Mouse (Mus musculus) forebrain, embryonic 14.5 days (tissue): ENCODE data around the gene Eif2ak4. TPM values are rescaled to one million over a fixed set of nuclear protein-coding genes. Genes with fewer than 3 reads are reported as not detected.

Experiments
- ATAC-seq: fragments of 200-750 bp; cut with Nextera tagmentation; 2 replicates; pipeline ENCODE4 v1.8.0; 2017; ENCODE audit warnings: mild to moderate bottlenecking, moderate library complexity
- DNase-seq: peaks from one replicate; pipeline ENCODE4 v3.0.0-alpha.2; 2015; ENCODE audit warnings: low spot score
- H3K27ac ChIP-seq: fragments of 300-500 bp; sonication (generic); 2 replicates; pipeline ENCODE4 v1.5.1; 2014; ENCODE audit warnings: low read depth, mild to moderate bottlenecking, control low read depth, low read length, moderate library complexity
- H3K27me3 ChIP-seq: fragments of 300-500 bp; sonication (generic); replicated peaks from 2 replicates; pipeline ENCODE4 v1.6.1; 2014; ENCODE audit warnings: low read length, control low read depth, mixed read lengths; ENCODE audit not compliant: control insufficient read depth, insufficient read depth
- H3K36me3 ChIP-seq: fragments of 300-500 bp; sonication (generic); 2 replicates; pipeline ENCODE4 v1.6.1; 2014; ENCODE audit warnings: low read length, control low read depth; ENCODE audit not compliant: control insufficient read depth, insufficient read depth
- H3K4me1 ChIP-seq: fragments of 300-500 bp; sonication (generic); 2 replicates; pipeline ENCODE4 v1.6.1; 2014; ENCODE audit warnings: antibody characterized with exemption, low read length, control low read depth; ENCODE audit not compliant: control insufficient read depth, insufficient read depth
- H3K4me2 ChIP-seq: fragments of 300-500 bp; sonication (generic); 2 replicates; pipeline ENCODE4 v1.6.1; 2014; ENCODE audit warnings: mild to moderate bottlenecking, control low read depth, low read length
- H3K4me3 ChIP-seq: fragments of 300-500 bp; sonication (generic); 2 replicates; pipeline ENCODE4 v1.5.1; 2014; ENCODE audit warnings: low read depth, low read length, control low read depth
- H3K9ac ChIP-seq: fragments of 300-500 bp; sonication (generic); 2 replicates; pipeline ENCODE4 v1.6.1; 2014; ENCODE audit warnings: mild to moderate bottlenecking, low read length, control low read depth, moderate library complexity
- H3K9me3 ChIP-seq: fragments of 300-500 bp; sonication (generic); replicated peaks from 2 replicates; pipeline ENCODE4 v1.6.1; 2016; ENCODE audit warnings: low read length, control low read depth, mixed read lengths; ENCODE audit not compliant: control insufficient read depth
- WGBS: fragments of 180-500 bp; shearing (Covaris S2); extraction: QIAGEN DNeasy Blood & Tissue Kit; methylation state at CpG from one replicate; pipeline ENCODE4 v1.1.7; 2014; 5-methylcytosine and 5-hydroxymethylcytosine counted together
- polyA plus RNA-seq: library from polyadenylated mRNA; unstranded; fragments of >200 nt; fragmentation: Nextera tagmentation; extraction: Ambion mirVana; gene quantifications from 2 replicates; pipeline ENCODE4 v1.2.1, GENCODE M21; 2014

The Eif2ak4 gene
- polyA plus RNA-seq, 1 experiment from 2014 or later, result 6.4 TPM

DNA sequence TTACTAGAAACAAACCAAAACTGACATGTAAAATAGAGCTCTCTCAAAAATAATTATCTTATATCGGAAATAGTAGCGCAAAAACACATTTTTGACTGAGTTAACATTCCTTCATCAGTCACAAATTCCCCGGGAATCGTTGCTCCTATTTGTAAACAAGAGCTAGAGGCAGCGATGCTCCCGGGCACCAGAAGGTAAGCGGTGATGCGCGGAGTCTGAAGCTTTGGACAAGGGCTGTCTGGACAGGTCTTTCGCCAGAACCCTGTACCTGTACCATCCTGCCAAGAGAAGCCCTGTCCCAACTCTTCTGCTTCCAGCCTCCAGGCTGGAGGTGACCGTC, 15.9 kb upstream of the Eif2ak4 start:
- ATAC-seq (no peak), DNase-seq (no peak)
- peak overlapping the region; percentile 68; the same call in 1 of the 2 replicates for H3K9ac ChIP-seq
- no peaks in the 10 kb centered on the region for H3K36me3 ChIP-seq
- no peak overlapping the region for H3K27ac ChIP-seq
- 14% methylated on average over 11 of the region's 11 CpGs for WGBS
- peaks cover 6% of the 10 kb centered on the region; the same call in 1 of the 2 replicates for H3K4me1 ChIP-seq
- peak overlapping the region; percentile 52 for H3K4me3 ChIP-seq
- H3K4me2 ChIP-seq, result peak overlapping the region; percentile 99
- H3K27me3 ChIP-seq, result peaks cover 14% of the 10 kb centered on the region; the same call in 1 of the 2 replicates
- H3K9me3 ChIP-seq, result no peaks in the 10 kb centered on the region

DNA sequence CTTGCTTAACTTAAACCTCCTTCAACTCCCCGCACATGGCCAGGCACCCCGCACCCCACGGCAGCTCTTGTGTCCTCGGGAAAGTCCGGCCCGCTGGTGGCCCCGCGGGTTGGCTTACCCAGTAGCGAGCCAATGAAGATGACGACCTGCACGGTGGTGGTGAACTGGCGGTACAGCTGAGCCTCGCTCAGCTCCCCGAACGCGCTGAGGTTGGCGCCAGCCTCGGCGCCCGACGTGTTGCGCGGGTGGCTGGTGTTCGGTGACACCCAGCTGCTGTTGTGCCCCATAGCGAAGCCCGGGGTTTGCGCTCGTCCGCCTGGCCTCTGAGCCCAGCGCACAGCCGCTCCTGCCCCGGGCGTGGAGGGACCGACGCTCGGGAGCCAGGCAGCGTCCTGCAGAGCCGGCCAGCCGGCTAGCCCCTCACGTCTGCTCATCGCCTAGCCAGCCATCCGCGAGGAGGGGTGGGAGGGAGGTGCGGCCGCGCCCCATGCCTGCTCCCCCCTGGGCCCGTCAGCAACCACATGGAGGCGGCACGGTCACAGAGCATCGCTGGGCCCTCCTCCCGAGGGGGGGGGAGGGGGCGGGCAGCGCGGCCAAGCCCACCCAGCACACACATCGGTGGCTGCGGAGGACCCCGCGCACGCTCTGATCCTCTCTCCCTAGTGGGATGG, 15.4 kb upstream of the Eif2ak4 start, which contains the start of gene Gpr176:
Gene Gpr176, minus strand, starts transcription at position 519 of the 671 bp plus-strand sequence.
- peaks cover 6% of the 10 kb centered on the region; the same call in 1 of the 2 replicates for H3K4me1 ChIP-seq
- peak within 1 kb of the TSS; percentile 99 for H3K4me2 ChIP-seq
- H3K27me3 ChIP-seq, result peaks cover 14% of the 10 kb centered on the region; the same call in 1 of the 2 replicates
- H3K9me3 ChIP-seq, result no peaks in the 10 kb centered on the region
- H3K9ac ChIP-seq, result peak within 1 kb of the TSS; percentile 68
- H3K4me3 ChIP-seq, result peak within 1 kb of the TSS; percentile 52
- peak; percentile 64 for DNase-seq
- WGBS, result under 1% methylated on average over 56 of the region's 59 CpGs
- peak; percentile 80 for ATAC-seq
- no peaks in the 10 kb centered on the region for H3K36me3 ChIP-seq
- peak within 1 kb of the TSS; percentile 33; the same call in 1 of the 2 replicates for H3K27ac ChIP-seq

GRCm38 (mm10) chr2:118373572-118374279, 14.7 kb upstream of the Eif2ak4 start:
- H3K4me2 ChIP-seq, result peak overlapping the region; percentile 99
- H3K4me1 ChIP-seq, result peaks cover 6% of the 10 kb centered on the region; the same call in 1 of the 2 replicates
- peak overlapping the region; percentile 52 for H3K4me3 ChIP-seq
- ATAC-seq (peak; percentile 91), DNase-seq (peak; percentile 87)
- H3K9me3 ChIP-seq, result no peaks in the 10 kb centered on the region
- H3K36me3 ChIP-seq, result no peaks in the 10 kb centered on the region
- H3K9ac ChIP-seq, result peak overlapping the region; percentile 68
- H3K27ac ChIP-seq, result peak overlapping the region; percentile 33; the same call in 1 of the 2 replicates
- 2% methylated on average over 42 of the region's 43 CpGs for WGBS
- peaks cover 14% of the 10 kb centered on the region; the same call in 1 of the 2 replicates for H3K27me3 ChIP-seq

DNA sequence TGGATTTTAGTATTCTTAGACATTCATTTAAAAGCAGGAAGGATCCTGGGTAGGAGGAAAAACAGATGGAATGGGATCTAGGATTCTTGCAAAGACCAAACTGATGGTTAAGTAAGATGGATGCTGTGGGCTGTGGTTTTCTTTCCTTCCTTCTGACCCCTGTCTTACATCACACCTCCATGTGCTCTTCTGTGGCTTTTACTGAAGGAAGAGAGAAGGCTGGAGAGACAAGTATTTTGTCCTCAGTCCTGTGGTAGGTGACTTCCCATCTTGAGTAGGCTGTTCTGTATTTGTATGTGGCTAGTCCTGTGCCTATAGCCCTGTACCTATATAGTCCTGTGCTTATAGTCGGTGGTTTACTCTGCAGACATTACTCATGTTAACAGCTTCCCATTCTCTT, 12.9 kb upstream of the Eif2ak4 start:
- 91% methylated on average over 1 of the region's 1 CpGs for WGBS

GRCm38 (mm10) chr2:118375931-118376330, 12.5 kb upstream of the Eif2ak4 start:
- Histone ChIP-seq H3K4me3 (no peak overlapping the region), H3K27ac (no peak overlapping the region), H3K9me3 (no peaks in the 10 kb centered on the region), H3K4me1 (peaks cover 6% of the 10 kb centered on the region; the same call in 1 of the 2 replicates), H3K27me3 (peaks cover 6% of the 10 kb centered on the region; the same call in 1 of the 2 replicates), H3K4me2 (no peak overlapping the region), H3K9ac (no peak overlapping the region), H3K36me3 (no peaks in the 10 kb centered on the region)
- no peak for DNase-seq
- no peak for ATAC-seq

More for the DNA sequence above, 12.9 kb upstream of the Eif2ak4 start:
- no peaks in the 10 kb centered on the region for H3K36me3 ChIP-seq
- no peaks in the 10 kb centered on the region for H3K9me3 ChIP-seq
- ATAC-seq (no peak), DNase-seq (no peak)
- no peak overlapping the region for H3K4me2 ChIP-seq
- peaks cover 6% of the 10 kb centered on the region; the same call in 1 of the 2 replicates for H3K4me1 ChIP-seq
- no peak overlapping the region for H3K9ac ChIP-seq
- H3K4me3 ChIP-seq, result no peak overlapping the region
- no peak overlapping the region for H3K27ac ChIP-seq
- H3K27me3 ChIP-seq, result peaks cover 8% of the 10 kb centered on the region; the same call in 1 of the 2 replicates

DNA sequence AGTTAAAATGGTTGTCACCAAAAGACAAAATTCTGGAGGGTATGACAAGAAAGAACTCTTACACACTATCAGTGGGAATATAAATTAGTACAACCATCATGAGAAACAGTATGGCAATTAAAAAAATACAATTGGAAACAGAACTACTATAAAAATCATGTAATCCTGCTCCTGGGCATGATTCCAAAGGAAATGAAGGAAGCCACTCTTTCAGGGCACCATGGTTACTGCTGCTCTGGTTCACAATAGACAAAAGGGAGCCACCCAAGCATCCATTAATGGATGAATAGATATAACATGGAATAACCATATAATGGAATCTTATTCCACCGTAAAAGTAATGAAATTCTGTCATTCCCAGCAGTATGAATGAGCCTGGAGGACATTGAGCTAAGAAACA, 8.7 kb upstream of the Eif2ak4 start:
- Histone ChIP-seq H3K4me1 (no peaks in the 10 kb centered on the region), H3K9me3 (no peaks in the 10 kb centered on the region), H3K9ac (no peak overlapping the region), H3K36me3 (no peaks in the 10 kb centered on the region), H3K27me3 (no peaks in the 10 kb centered on the region), H3K4me3 (no peak overlapping the region), H3K4me2 (no peak overlapping the region), H3K27ac (no peak overlapping the region)
- ATAC-seq (0 out of 2 replicates have a peak, but pooled peaks have one; percentile 46), DNase-seq (peak; percentile 54)
- WGBS, result 11% methylated on average over 1 of the region's 1 CpGs

DNA sequence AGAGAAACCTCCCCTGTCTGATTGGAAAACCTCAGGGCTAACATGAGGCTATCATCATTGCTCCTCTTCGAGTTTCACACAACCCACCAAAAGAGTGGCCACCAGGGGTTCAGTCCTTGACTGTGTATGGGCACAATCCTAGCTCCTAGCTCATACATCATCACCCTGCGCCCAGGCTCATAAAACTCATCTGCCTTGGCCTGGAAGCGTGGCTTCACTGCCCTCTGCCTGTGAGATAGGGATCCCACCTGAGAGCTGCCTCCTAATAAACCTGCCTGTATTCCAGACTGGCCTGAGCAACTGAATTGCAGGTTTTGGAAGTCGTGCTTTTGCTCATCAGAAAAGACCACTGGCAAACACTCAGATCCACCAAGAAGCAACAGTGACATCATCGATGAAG, 5.0 kb upstream of the Eif2ak4 start:
- no peaks in the 10 kb centered on the region for H3K9me3 ChIP-seq
- 76% methylated on average over 5 of the region's 5 CpGs for whole genome bisulfite sequencing
- no peak overlapping the region for H3K4me2 ChIP-seq
- no peak for DNase-seq
- no peak for ATAC-seq
- no peaks in the 10 kb centered on the region for H3K27me3 ChIP-seq
- no peaks in the 10 kb centered on the region for H3K4me1 ChIP-seq
- H3K9ac ChIP-seq, result no peak overlapping the region
- no peak overlapping the region for H3K4me3 ChIP-seq
- no peaks in the 10 kb centered on the region for H3K36me3 ChIP-seq
- H3K27ac ChIP-seq, result no peak overlapping the region

DNA sequence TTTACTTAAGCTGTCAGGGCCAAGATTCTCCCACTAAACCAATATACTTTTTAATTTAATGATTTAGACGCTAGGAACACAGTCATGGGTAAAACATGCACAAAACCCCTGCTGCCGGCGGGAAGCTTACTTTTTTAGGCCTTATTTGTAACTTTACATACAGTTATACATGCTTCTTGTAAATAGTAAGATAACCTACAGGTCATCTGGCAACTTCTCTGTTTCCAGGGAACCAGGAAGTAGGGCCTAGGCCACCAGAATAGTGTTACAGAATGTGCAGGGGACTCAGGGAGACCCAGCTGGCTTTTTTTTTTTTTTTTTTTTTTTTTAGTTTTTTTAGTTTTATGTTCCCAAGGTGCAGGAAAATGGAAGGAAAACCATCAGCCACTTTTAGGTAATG, 1.2 kb downstream of the Eif2ak4 start:
- no peaks in the 10 kb centered on the region for H3K9me3 ChIP-seq
- no peak for DNase-seq
- 71% methylated on average over 3 of the region's 3 CpGs for WGBS
- peak overlapping the region; percentile 81; the same call in 1 of the 2 replicates for H3K4me3 ChIP-seq
- H3K36me3 ChIP-seq, result no peaks in the 10 kb centered on the region
- H3K4me2 ChIP-seq, result peak overlapping the region; percentile 65
- H3K27ac ChIP-seq, result no peak overlapping the region
- no peaks in the 10 kb centered on the region for H3K27me3 ChIP-seq
- no peak for ATAC-seq
- no peak overlapping the region for H3K9ac ChIP-seq
- H3K4me1 ChIP-seq, result peaks cover 6% of the 10 kb centered on the region; the same call in 1 of the 2 replicates
